Mouse (Mus musculus) bone marrow, adult 2 months (tissue): ENCODE measurements around the gene Dedd. TPM values are rescaled to one million over a fixed set of nuclear protein-coding genes. Genes with fewer than 3 reads are reported as not detected.
"Not testable (repeated sequence)": the region's sequence is repeated elsewhere in the genome, so short reads cannot be mapped to it uniquely, and the experiment has no call there.

Experiments
- H3K27ac ChIP-seq: fragments of 200-500 bp; 2 replicates; pipeline ENCODE4 v1.5.1; 2012; ENCODE audit warnings: low read depth, mild to moderate bottlenecking, control low read depth, inconsistent platforms, low read length; ENCODE audit not compliant: control insufficient read depth, poor library complexity, insufficient read depth
- H3K4me1 ChIP-seq: fragments of 200-500 bp; 2 replicates; pipeline ENCODE4 v1.6.1; 2011; ENCODE audit warnings: low read length; ENCODE audit not compliant: control insufficient read depth, insufficient read depth
- H3K4me3 ChIP-seq: fragments of 200-500 bp; replicated peaks from 2 replicates; pipeline ENCODE3; 2011; ENCODE audit warnings: mild to moderate bottlenecking, low read depth, low read length, control low read depth; ENCODE audit not compliant: control insufficient read depth
- CTCF ChIP-seq: fragments of 200-500 bp; IDR thresholded peaks from 2 replicates; pipeline ENCODE4 v1.5.1; 2011; ENCODE audit warnings: low read length, control low read depth; ENCODE audit not compliant: control insufficient read depth, insufficient read depth
- POLR2A ChIP-seq: fragments of 200-500 bp; IDR thresholded peaks from 2 replicates; pipeline ENCODE4 v1.6.1; 2011; ENCODE audit warnings: low read depth, mild to moderate bottlenecking, control low read depth, low read length, borderline replicate concordance; ENCODE audit not compliant: control insufficient read depth
- WGBS: fragments of 180-500 bp; shearing (Covaris S2); methylation state at CpG from one replicate; pipeline ENCODE4 v1.1.7; 2018; 5-methylcytosine and 5-hydroxymethylcytosine counted together
- polyA plus RNA-seq: library from polyadenylated mRNA; stranded (reverse); fragments of >200 nt; gene quantifications from 2 replicates; pipeline ENCODE4 v1.2.4, GENCODE M21; 2011; ENCODE audit warnings: low replicate concordance; ENCODE audit not compliant: missing spikeins, insufficient read depth, insufficient read length

Gene Dedd
- polyA plus RNA-seq, 1 experiment = 49.7 TPM

DNA sequence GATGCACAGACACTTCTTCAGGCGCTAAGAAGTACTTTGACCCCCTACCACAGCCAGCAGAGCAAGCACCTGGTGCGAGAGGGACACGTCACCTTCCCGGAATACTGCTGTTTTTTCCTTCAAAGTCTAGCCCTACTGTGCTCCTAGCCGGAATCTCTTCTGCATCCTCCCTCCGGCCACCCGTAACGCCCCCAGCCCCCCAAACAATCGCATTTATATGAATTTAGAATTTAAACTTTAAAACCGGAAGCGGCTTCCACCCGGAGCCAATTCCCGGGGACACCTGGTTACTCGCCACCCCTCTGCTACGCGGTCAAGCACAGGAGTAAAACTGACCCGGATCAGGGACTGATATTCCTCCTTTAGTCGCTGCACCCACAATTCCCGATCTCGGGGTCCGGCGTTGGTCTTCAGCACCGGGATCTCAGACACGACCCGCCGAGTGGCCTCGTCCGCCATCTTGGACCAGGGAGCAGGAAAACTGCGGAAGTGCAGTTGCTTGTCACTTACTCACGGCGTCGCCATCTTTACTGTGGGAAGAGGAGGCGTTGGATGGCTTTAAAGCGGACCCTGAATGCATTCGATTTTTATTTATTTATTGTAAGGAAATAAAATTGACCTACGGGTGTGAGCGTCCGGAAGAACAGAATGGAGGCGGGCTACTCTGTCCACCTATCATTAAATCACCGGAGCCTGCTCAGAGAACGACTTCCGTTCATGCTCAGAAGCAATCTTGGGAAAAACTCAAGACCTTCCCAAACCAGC lies 34.5 kb upstream of the Dedd start, which contains the start of gene Ufc1:
Gene Ufc1 (minus strand): TSS at position 727 of the 765 bp plus-strand sequence.
- peak within 1 kb of the TSS; percentile 99 for H3K4me3 ChIP-seq
- H3K27ac ChIP-seq = peak within 1 kb of the TSS; percentile 94
- TF ChIP-seq POLR2A (peak; percentile 66; the same call in 1 of the 2 replicates), CTCF (no peak)
- H3K4me1 ChIP-seq = peaks cover 1% of the 10 kb centered on the region; the same call in 1 of the 2 replicates
- WGBS = under 1% methylated on average over 42 of the region's 42 CpGs

DNA sequence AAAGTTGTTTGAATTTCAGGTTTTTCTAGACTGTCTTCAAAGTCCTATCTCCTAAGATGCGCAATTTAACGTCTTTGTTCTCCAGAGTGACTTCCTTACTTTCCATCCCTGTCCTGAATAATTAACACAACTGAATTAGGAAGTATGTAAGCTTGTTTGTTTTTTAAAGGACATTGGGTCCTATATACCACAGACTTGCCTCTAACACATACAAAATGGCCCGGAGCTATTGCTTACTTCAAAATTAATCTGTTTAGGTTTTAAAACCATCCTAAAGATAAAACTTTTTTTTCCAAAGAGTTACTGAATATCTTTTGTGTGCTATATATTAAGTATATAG lies 33.9 kb upstream of the Dedd start:
- peak overlapping the region; percentile 99 for H3K4me3 ChIP-seq
- peaks cover 1% of the 10 kb centered on the region; the same call in 1 of the 2 replicates for H3K4me1 ChIP-seq
- no peak for TF ChIP-seq CTCF
- H3K27ac ChIP-seq = no peak overlapping the region
- 9% methylated on average over 3 of the region's 3 CpGs for WGBS

DNA sequence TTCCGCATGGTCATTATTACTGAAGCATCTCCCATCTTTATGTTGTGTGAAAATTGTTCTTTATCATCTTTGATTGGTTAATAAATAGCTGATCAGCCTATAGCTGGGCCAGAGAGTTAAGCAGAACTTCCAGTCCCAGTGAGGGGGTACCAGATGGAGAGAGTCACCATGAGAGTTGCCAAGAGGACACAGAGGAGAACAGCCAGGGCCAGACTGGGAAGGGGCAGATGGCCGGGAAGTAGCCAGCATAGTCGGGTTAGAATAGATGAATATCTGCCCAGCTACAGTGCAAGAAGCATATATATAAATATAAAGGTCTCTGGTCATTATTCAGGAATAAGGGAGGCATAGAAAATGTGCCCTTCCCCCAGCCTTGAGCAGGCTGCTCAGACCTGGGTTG lies 30.7 kb upstream of the Dedd start:
- 82% methylated on average over 3 of the region's 3 CpGs for WGBS
- TF ChIP-seq CTCF (no peak), POLR2A (no peak)
- Histone ChIP-seq H3K4me1 (peaks cover 1% of the 10 kb centered on the region; the same call in 1 of the 2 replicates), H3K4me3 (no peak overlapping the region), H3K27ac (no peak overlapping the region)

DNA sequence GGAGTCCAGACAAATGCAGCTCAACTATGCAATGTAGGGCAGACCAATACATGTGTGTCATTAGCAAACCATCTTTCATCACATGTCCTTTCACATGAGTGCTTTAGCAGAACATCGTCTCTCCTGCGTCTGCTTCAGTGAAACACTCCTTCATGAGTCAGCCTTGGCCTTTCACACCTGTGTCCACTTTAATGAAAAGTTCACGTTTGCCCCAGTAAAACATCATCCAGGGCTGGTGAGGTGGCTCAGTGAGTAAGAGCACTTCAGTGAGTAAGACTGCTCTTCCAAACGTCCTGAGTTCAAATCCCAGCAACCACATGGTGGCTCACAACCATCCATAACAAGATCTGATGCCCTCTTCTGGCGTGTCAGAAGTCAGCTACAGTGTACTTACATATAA lies 22.8 kb upstream of the Dedd start:
- H3K4me3 ChIP-seq, H3K27ac ChIP-seq, H3K4me1 ChIP-seq: not testable (repeated sequence)
- WGBS = 69% methylated on average over 5 of the region's 5 CpGs

DNA sequence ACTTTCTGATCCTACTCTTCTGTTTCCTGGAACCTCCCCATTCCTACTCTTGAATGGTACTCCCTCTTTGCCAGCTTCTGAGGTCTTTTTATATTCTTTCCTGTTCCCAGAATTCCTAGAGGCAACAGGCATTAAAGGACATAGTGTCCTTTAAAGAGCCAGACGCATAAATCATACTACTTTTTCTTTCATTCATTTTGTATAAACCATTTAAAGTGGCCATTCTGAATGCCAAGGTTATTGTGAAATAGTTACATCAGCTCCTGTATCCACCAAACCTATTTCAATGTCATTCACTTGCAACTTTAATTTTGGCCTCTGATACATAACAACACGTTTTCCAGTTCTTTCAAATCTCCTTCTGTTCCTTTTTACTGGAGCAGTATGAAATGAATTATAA lies 19.6 kb upstream of the Dedd start:
- WGBS = 46% methylated on average over 2 of the region's 2 CpGs
- TF ChIP-seq CTCF (no peak), POLR2A (no peak)
- no peak overlapping the region for H3K4me3 ChIP-seq

DNA sequence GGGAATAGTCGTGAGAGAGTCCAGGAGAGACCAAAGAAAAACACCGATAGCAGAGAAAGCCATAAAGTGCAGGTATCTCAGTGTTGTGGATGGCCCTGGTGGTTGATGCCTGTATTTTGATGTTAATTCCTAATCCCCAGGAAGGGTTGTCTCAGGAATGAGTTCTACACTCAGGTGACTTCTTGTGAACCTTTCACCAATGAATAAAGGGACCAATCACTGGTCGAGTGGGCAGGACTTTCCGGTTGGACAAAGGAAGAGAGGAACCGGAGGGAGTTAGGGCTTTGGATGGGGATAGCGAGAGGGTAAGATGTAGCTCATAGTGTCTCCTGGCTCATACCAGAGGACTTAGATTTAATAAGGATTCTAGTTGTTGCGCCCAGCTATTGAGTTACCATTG lies 9.2 kb upstream of the Dedd start:
- H3K27ac ChIP-seq = no peak overlapping the region
- TF ChIP-seq POLR2A = no peak
- no peak for TF ChIP-seq CTCF
- no peaks in the 10 kb centered on the region for H3K4me1 ChIP-seq
- WGBS = 47% methylated on average over 7 of the region's 7 CpGs
- H3K4me3 ChIP-seq = no peak overlapping the region

More for the DNA sequence above, 19.6 kb upstream of the Dedd start:
- no peaks in the 10 kb centered on the region for H3K4me1 ChIP-seq
- no peak overlapping the region for H3K27ac ChIP-seq

DNA sequence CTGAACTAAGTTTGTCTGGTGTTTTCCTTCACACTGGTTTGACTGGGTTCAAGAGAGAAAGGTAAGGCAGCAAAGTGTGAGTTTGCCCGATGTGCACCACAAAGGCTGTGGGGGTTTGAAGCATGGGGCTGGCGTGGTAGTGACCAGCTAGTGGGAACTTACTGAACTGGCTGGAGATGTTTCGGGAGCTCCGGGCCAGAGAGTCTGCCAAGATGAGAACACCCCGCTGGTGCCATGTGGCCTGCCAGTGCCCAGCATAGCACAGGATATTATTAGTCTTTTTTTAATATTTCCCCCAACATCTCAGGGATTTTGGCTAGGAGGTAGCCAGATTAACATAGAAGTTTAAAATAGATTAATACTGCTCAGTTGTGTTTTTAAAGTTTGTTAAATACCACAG lies 8.8 kb upstream of the Dedd start:
- Histone ChIP-seq H3K4me3 (no peak overlapping the region), H3K27ac (no peak overlapping the region), H3K4me1 (no peaks in the 10 kb centered on the region)
- whole genome bisulfite sequencing = 66% methylated on average over 5 of the region's 5 CpGs
- TF ChIP-seq CTCF = no peak
- no peak for TF ChIP-seq POLR2A

DNA sequence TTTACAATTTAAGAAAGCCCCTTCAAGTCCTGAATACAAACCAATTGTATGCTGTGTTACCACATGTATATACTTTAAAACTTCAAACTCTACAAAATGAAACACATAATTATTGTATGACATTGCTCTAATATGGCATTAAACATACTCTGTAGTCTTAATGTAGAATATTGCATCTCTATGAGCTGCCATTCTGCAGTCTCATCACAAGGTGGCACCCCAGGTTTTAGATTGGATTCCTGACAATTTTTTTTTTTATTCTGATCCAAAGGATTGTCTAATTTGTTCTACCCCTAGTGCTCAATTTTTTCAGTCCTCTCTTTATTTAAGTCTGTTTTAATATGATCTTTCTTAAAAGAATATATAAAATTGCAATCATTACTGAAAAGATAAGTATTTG lies 7.5 kb upstream of the Dedd start:
- no peak overlapping the region for H3K4me3 ChIP-seq
- TF ChIP-seq CTCF (no peak), POLR2A (no peak)
- no peaks in the 10 kb centered on the region; the same call in 1 of the 2 replicates for H3K4me1 ChIP-seq
- H3K27ac ChIP-seq = no peak overlapping the region

DNA sequence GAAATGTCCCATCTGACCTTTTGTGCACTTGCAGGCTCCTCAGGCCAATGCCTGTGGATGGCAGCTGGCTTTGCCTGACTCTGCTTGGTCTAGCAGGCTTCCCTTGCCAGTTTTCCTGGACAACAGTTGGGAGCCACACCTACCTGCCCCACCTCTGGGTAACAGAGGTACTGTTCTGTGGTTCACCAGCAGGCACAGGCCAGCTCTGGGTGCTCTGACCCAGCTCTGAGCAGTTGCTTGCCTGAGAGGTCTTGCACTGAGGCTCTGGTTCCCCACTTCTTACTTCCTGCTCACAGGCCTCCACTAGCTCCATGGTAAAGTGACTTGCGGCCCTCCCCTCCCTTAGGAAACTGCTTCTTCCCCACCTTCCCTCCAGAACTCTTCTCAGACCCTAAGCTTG lies 6.9 kb upstream of the Dedd start:
- no peaks in the 10 kb centered on the region; the same call in 1 of the 2 replicates for H3K4me1 ChIP-seq
- H3K4me3 ChIP-seq = no peak overlapping the region
- TF ChIP-seq CTCF (no peak), POLR2A (no peak)
- H3K27ac ChIP-seq = no peak overlapping the region
- 67% methylated on average over 1 of the region's 1 CpGs for WGBS
